Mouse (Mus musculus) lung, embryonic 14.5 days (tissue): Measurements from ENCODE around the gene Tgfb1. TPM values are rescaled to one million over a fixed set of nuclear protein-coding genes. Genes with fewer than 3 reads are reported as not detected.

Source experiments
- ATAC-seq: fragments of 200-750 bp; cut with Nextera tagmentation; 2 replicates; pipeline ENCODE4 v1.8.0; 2017; ENCODE audit warnings: mild to moderate bottlenecking, moderate TSS enrichment, moderate library complexity; ENCODE audit not compliant: insufficient read depth
- DNase-seq: peaks from one replicate; pipeline ENCODE4 v3.0.0-alpha.2; 2015
- H3K27ac ChIP-seq: fragments of 300-500 bp; sonication (generic); 2 replicates; pipeline ENCODE4 v1.5.1; 2014; ENCODE audit warnings: low read depth, mild to moderate bottlenecking, moderate library complexity
- H3K27me3 ChIP-seq: fragments of 300-500 bp; sonication (generic); 2 replicates; pipeline ENCODE4 v1.6.1; 2014; ENCODE audit warnings: low read length, control low read depth; ENCODE audit not compliant: insufficient read depth
- H3K36me3 ChIP-seq: fragments of 300-500 bp; sonication (generic); 2 replicates; pipeline ENCODE4 v1.6.1; 2014; ENCODE audit warnings: control low read depth; ENCODE audit not compliant: insufficient read depth
- H3K4me1 ChIP-seq: fragments of 300-500 bp; sonication (generic); 2 replicates; pipeline ENCODE4 v1.6.1; 2014; ENCODE audit warnings: antibody characterized with exemption, control low read depth; ENCODE audit not compliant: insufficient read depth
- H3K4me2 ChIP-seq: fragments of 300-500 bp; sonication (generic); 2 replicates; pipeline ENCODE4 v1.6.1; 2014; ENCODE audit warnings: mild to moderate bottlenecking
- H3K4me3 ChIP-seq: fragments of 300-500 bp; sonication (generic); 2 replicates; pipeline ENCODE4 v1.5.1; 2014; ENCODE audit warnings: low read depth, low read length
- H3K9ac ChIP-seq: fragments of 300-500 bp; sonication (generic); 2 replicates; pipeline ENCODE4 v1.6.1; 2014
- H3K9me3 ChIP-seq: fragments of 300-500 bp; sonication (generic); 2 replicates; pipeline ENCODE4 v1.6.1; 2016; ENCODE audit warnings: low read depth, low read length, control low read depth
- CTCF ChIP-seq: IDR thresholded peaks from 2 replicates; pipeline ENCODE4 v1.5.1; 2016; ENCODE audit warnings: antibody characterized with exemption, low read depth
- WGBS: fragments of 180-500 bp; shearing (Covaris S2); extraction: QIAGEN DNeasy Blood & Tissue Kit; methylation state at CpG from one replicate; pipeline ENCODE4 v1.1.7; 2014; 5-methylcytosine and 5-hydroxymethylcytosine counted together
- polyA plus RNA-seq: library from polyadenylated mRNA; unstranded; fragments of >200 nt; fragmentation: Nextera tagmentation; extraction: Ambion mirVana; gene quantifications from 2 replicates; pipeline ENCODE4 v1.2.1, GENCODE M21; 2014

Tgfb1 gene
- polyA plus RNA-seq, 1 experiment from 2014 or later: 4.1 TPM

GRCm38 (mm10) chr7:25666381-25666780 is 20.4 kb upstream of the Tgfb1 start:
- Histone ChIP-seq H3K4me1 (no peaks in the 10 kb centered on the region), H3K9me3 (no peaks in the 10 kb centered on the region), H3K4me3 (no peak overlapping the region), H3K4me2 (no peak overlapping the region), H3K27me3 (no peaks in the 10 kb centered on the region), H3K9ac (no peak overlapping the region), H3K27ac (no peak overlapping the region), H3K36me3 (peaks cover 66% of the 10 kb centered on the region)
- 94% methylated on average over 8 of the region's 8 CpGs for WGBS
- DNase-seq: no peak
- no peak for TF ChIP-seq CTCF
- ATAC-seq: no peak

- 85% methylated on average over 10 of the region's 10 CpGs for WGBS
- peaks cover 10% of the 10 kb centered on the region; the same call in 1 of the 2 replicates for H3K27me3 ChIP-seq
- TF ChIP-seq CTCF: no peak
- no peaks in the 10 kb centered on the region for H3K4me1 ChIP-seq
- H3K4me3 ChIP-seq: no peak overlapping the region
- H3K4me2 ChIP-seq: no peak overlapping the region
- H3K9ac ChIP-seq: no peak overlapping the region
- no peak for DNase-seq
- H3K27ac ChIP-seq: no peak overlapping the region
- ATAC-seq: no peak
- H3K9me3 ChIP-seq: no peaks in the 10 kb centered on the region
- H3K36me3 ChIP-seq: peaks cover 44% of the 10 kb centered on the region
Measured at GRCm38 (mm10) chr7:25669158-25669557, 17.6 kb upstream of the Tgfb1 start.

- ATAC-seq: no peak
- no peaks in the 10 kb centered on the region for H3K9me3 ChIP-seq
- no peak overlapping the region for H3K4me2 ChIP-seq
- peaks cover 40% of the 10 kb centered on the region for H3K36me3 ChIP-seq
- no peak for TF ChIP-seq CTCF
- WGBS: 78% methylated on average over 9 of the region's 9 CpGs
- no peaks in the 10 kb centered on the region for H3K4me1 ChIP-seq
- H3K9ac ChIP-seq: no peak overlapping the region
- H3K27ac ChIP-seq: no peak overlapping the region
- no peak for DNase-seq
- H3K27me3 ChIP-seq: peaks cover 15% of the 10 kb centered on the region
- H3K4me3 ChIP-seq: no peak overlapping the region
Measured at GRCm38 (mm10) chr7:25669631-25670030, 17.2 kb upstream of the Tgfb1 start.

GRCm38 (mm10) chr7:25670096-25670495 is 16.7 kb upstream of the Tgfb1 start:
- TF ChIP-seq CTCF: no peak
- H3K27ac ChIP-seq: no peak overlapping the region
- H3K4me2 ChIP-seq: no peak overlapping the region
- H3K27me3 ChIP-seq: peaks cover 20% of the 10 kb centered on the region
- no peaks in the 10 kb centered on the region for H3K9me3 ChIP-seq
- H3K4me1 ChIP-seq: no peaks in the 10 kb centered on the region
- H3K9ac ChIP-seq: no peak overlapping the region
- DNase-seq: no peak
- no peak overlapping the region for H3K4me3 ChIP-seq
- no peak for ATAC-seq
- peaks cover 36% of the 10 kb centered on the region; the same call in 1 of the 2 replicates for H3K36me3 ChIP-seq
- WGBS: 82% methylated on average over 4 of the region's 4 CpGs

- H3K9ac ChIP-seq: no peak overlapping the region
- no peaks in the 10 kb centered on the region for H3K9me3 ChIP-seq
- no peak for TF ChIP-seq CTCF
- peaks cover 28% of the 10 kb centered on the region for H3K27me3 ChIP-seq
- 0 out of 2 replicates have a peak, but pooled peaks cover 4% of the 10 kb centered on the region for H3K4me1 ChIP-seq
- ATAC-seq (no peak), DNase-seq (no peak)
- H3K4me3 ChIP-seq: no peak overlapping the region
- WGBS: 57% methylated on average over 2 of the region's 2 CpGs
- no peak overlapping the region for H3K27ac ChIP-seq
- H3K4me2 ChIP-seq: no peak overlapping the region
- H3K36me3 ChIP-seq: peaks cover 25% of the 10 kb centered on the region; the same call in 1 of the 2 replicates
Measured at GRCm38 (mm10) chr7:25671686-25672085, 15.1 kb upstream of the Tgfb1 start.

GRCm38 (mm10) chr7:25672442-25672841 is 14.4 kb upstream of the Tgfb1 start:
- peaks cover 28% of the 10 kb centered on the region for H3K27me3 ChIP-seq
- no peak for TF ChIP-seq CTCF
- DNase-seq: no peak
- 0 out of 2 replicates have a peak, but pooled peaks cover 4% of the 10 kb centered on the region for H3K4me1 ChIP-seq
- ATAC-seq: no peak
- no peak overlapping the region for H3K4me2 ChIP-seq
- no peaks in the 10 kb centered on the region for H3K9me3 ChIP-seq
- 46% methylated on average over 4 of the region's 4 CpGs for WGBS
- H3K36me3 ChIP-seq: peaks cover 18% of the 10 kb centered on the region; the same call in 1 of the 2 replicates
- no peak overlapping the region for H3K4me3 ChIP-seq
- no peak overlapping the region for H3K27ac ChIP-seq
- no peak overlapping the region for H3K9ac ChIP-seq

GRCm38 (mm10) chr7:25674297-25674696 is 12.5 kb upstream of the Tgfb1 start:
- no peak overlapping the region for H3K27ac ChIP-seq
- peaks cover under 1% of the 10 kb centered on the region; the same call in 1 of the 2 replicates for H3K36me3 ChIP-seq
- TF ChIP-seq CTCF: no peak
- peak overlapping the region; percentile 56 for H3K4me2 ChIP-seq
- 28% methylated on average over 9 of the region's 9 CpGs for WGBS
- no peaks in the 10 kb centered on the region for H3K9me3 ChIP-seq
- no peak overlapping the region for H3K9ac ChIP-seq
- no peak for ATAC-seq
- H3K4me3 ChIP-seq: peak overlapping the region; percentile 29; the same call in 1 of the 2 replicates
- 0 out of 2 replicates have a peak, but pooled peaks cover 4% of the 10 kb centered on the region for H3K4me1 ChIP-seq
- no peak for DNase-seq
- H3K27me3 ChIP-seq: peaks cover 32% of the 10 kb centered on the region
